Mouse (Mus musculus) forebrain, embryonic 13.5 days (tissue): ENCODE data around the gene Fam169b. TPM values are rescaled to one million over a fixed set of nuclear protein-coding genes. Genes with fewer than 3 reads are reported as not detected.
A peak's percentile ranks its signal among the peaks of the same experiment; 100 is the strongest.
"Not testable (repeated sequence)": the region's sequence is repeated elsewhere in the genome, so short reads cannot be mapped to it uniquely, and the experiment has no call there.

Source experiments
- ATAC-seq: fragments of 200-750 bp; cut with Nextera tagmentation; 2 replicates; pipeline ENCODE4 v1.8.0; 2017
- H3K27ac ChIP-seq: fragments of 300-500 bp; sonication (generic); 2 replicates; pipeline ENCODE4 v1.5.1; 2015; ENCODE audit warnings: inconsistent platforms, mild to moderate bottlenecking, moderate library complexity
- H3K27me3 ChIP-seq: fragments of 300-500 bp; sonication (generic); 2 replicates; pipeline ENCODE4 v1.6.1; 2015; ENCODE audit warnings: mild to moderate bottlenecking, inconsistent platforms
- H3K36me3 ChIP-seq: fragments of 300-500 bp; sonication (generic); 2 replicates; pipeline ENCODE4 v1.6.1; 2015; ENCODE audit warnings: mild to moderate bottlenecking, inconsistent platforms; ENCODE audit not compliant: poor library complexity, severe bottlenecking
- H3K4me1 ChIP-seq: fragments of 300-500 bp; sonication (generic); 2 replicates; pipeline ENCODE4 v1.6.1; 2015; ENCODE audit warnings: inconsistent platforms
- H3K4me2 ChIP-seq: fragments of 300-500 bp; sonication (generic); 2 replicates; pipeline ENCODE4 v1.6.1; 2015; ENCODE audit warnings: inconsistent platforms, mild to moderate bottlenecking, moderate library complexity
- H3K4me3 ChIP-seq: fragments of 300-500 bp; sonication (generic); 2 replicates; pipeline ENCODE4 v1.5.1; 2015; ENCODE audit warnings: mild to moderate bottlenecking, inconsistent platforms
- H3K9ac ChIP-seq: fragments of 300-500 bp; sonication (generic); 2 replicates; pipeline ENCODE4 v1.6.1; 2015; ENCODE audit warnings: mild to moderate bottlenecking, inconsistent platforms
- H3K9me3 ChIP-seq: fragments of 300-500 bp; sonication (generic); replicated peaks from 2 replicates; pipeline ENCODE4 v1.6.1; 2016; ENCODE audit warnings: inconsistent platforms
- WGBS: fragments of 180-500 bp; shearing (Covaris S2); methylation state at CpG from one replicate; pipeline ENCODE4 v1.1.7; 2015; 5-methylcytosine and 5-hydroxymethylcytosine counted together
- polyA plus RNA-seq: library from polyadenylated mRNA; unstranded; fragments of >200 nt; fragmentation: Nextera tagmentation; extraction: Ambion mirVana; gene quantifications from 2 replicates; pipeline ENCODE4 v1.2.1, GENCODE M21; 2015

Gene Fam169b
- polyA plus RNA-seq, 1 experiment from 2014 or later, result not detected

GRCm38 (mm10) chr7:68266691-68267090 is 6.9 kb upstream of the Fam169b start:
- Histone ChIP-seq H3K27ac (no peak overlapping the region), H3K4me1 (peaks cover 16% of the 10 kb centered on the region), H3K9ac (no peak overlapping the region), H3K4me2 (no peak overlapping the region), H3K9me3 (no peaks in the 10 kb centered on the region), H3K36me3 (no peaks in the 10 kb centered on the region), H3K4me3 (no peak overlapping the region), H3K27me3 (peaks cover 25% of the 10 kb centered on the region)
- no peak for ATAC-seq
- WGBS, result 43% methylated on average over 6 of the region's 6 CpGs

GRCm38 (mm10) chr7:68270551-68270950 is 3.1 kb upstream of the Fam169b start:
- H3K4me3 ChIP-seq, result no peak overlapping the region
- H3K4me2 ChIP-seq, result no peak overlapping the region
- H3K36me3 ChIP-seq, result no peaks in the 10 kb centered on the region
- H3K4me1 ChIP-seq, result 0 out of 2 replicates have a peak, but pooled peaks cover under 1% of the 10 kb centered on the region
- H3K27me3 ChIP-seq, result peaks cover 16% of the 10 kb centered on the region
- 74% methylated on average over 4 of the region's 4 CpGs for WGBS
- no peak overlapping the region for H3K9ac ChIP-seq
- no peak for ATAC-seq
- H3K9me3 ChIP-seq, result no peaks in the 10 kb centered on the region
- H3K27ac ChIP-seq, result no peak overlapping the region

DNA sequence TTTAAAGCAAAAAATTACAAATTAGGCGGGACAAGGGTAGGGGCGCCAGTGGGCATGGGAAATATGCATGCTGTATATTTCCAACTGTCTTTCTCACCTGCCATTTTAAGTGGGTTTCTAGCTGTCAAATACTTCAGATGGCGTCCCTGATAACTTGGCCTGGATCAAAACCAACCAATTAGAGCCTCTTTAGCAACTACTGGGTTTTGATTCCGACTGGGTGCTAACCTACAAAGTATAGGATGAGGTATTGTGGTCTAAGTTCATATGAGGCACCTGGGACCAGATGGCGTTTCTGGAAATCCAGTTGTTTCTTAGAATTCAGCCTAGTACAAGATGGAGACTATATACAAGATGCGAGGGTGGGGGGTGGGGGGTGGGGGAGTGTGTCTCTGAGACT is 1.8 kb upstream of the Fam169b start:
- ATAC-seq, result no peak
- H3K4me3 ChIP-seq, result no peak overlapping the region
- no peak overlapping the region for H3K9ac ChIP-seq
- H3K4me2 ChIP-seq, result no peak overlapping the region
- no peaks in the 10 kb centered on the region for H3K9me3 ChIP-seq
- peaks cover 10% of the 10 kb centered on the region for H3K4me1 ChIP-seq
- peaks cover 21% of the 10 kb centered on the region for H3K27me3 ChIP-seq
- 92% methylated on average over 6 of the region's 6 CpGs for WGBS
- no peak overlapping the region for H3K27ac ChIP-seq
- H3K36me3 ChIP-seq, result no peaks in the 10 kb centered on the region

- H3K9me3 ChIP-seq, result no peaks in the 10 kb centered on the region
- no peak overlapping the region for H3K4me3 ChIP-seq
- peaks cover 23% of the 10 kb centered on the region for H3K27me3 ChIP-seq
- no peak overlapping the region for H3K9ac ChIP-seq
- H3K4me1 ChIP-seq, result peaks cover 10% of the 10 kb centered on the region
- WGBS, result 82% methylated on average over 10 of the region's 10 CpGs
- H3K27ac ChIP-seq, result no peak overlapping the region
- no peak overlapping the region for H3K4me2 ChIP-seq
- no peak for ATAC-seq
- no peaks in the 10 kb centered on the region for H3K36me3 ChIP-seq
These were observed 1.0 kb upstream of the Fam169b start for GRCm38 (mm10) chr7:68272607-68273006.

- Histone ChIP-seq H3K9ac (no peak overlapping the region), H3K27me3 (peaks cover 29% of the 10 kb centered on the region), H3K27ac (no peak overlapping the region), H3K36me3 (no peaks in the 10 kb centered on the region), H3K9me3 (no peaks in the 10 kb centered on the region), H3K4me1 (peaks cover 10% of the 10 kb centered on the region), H3K4me2 (no peak overlapping the region), H3K4me3 (no peak overlapping the region)
- no peak for ATAC-seq
- WGBS, result 50% methylated on average over 2 of the region's 2 CpGs
These were observed 579 bp downstream of the Fam169b start for GRCm38 (mm10) chr7:68274218-68274617.

GRCm38 (mm10) chr7:68274951-68275350 is 1.3 kb downstream of the Fam169b start:
- no peak for ATAC-seq
- WGBS, result 76% methylated on average over 9 of the region's 9 CpGs

GRCm38 (mm10) chr7:68275445-68275837 is 1.8 kb downstream of the Fam169b start:
- Histone ChIP-seq H3K4me3 (peak overlapping the region; percentile 37), H3K27me3 (peaks cover 29% of the 10 kb centered on the region), H3K4me2 (peak overlapping the region; percentile 64)
- not testable (repeated sequence) for H3K4me1 ChIP-seq, H3K36me3 ChIP-seq, ATAC-seq, H3K27ac ChIP-seq, H3K9me3 ChIP-seq, H3K9ac ChIP-seq
- WGBS, result 42% methylated on average over 9 of the region's 9 CpGs

More at GRCm38 (mm10) chr7:68274951-68275350, 1.3 kb downstream of the Fam169b start:
- H3K9me3 ChIP-seq, result no peaks in the 10 kb centered on the region
- H3K27ac ChIP-seq, result no peak overlapping the region
- H3K4me2 ChIP-seq, result no peak overlapping the region
- H3K9ac ChIP-seq, result no peak overlapping the region
- peaks cover 29% of the 10 kb centered on the region for H3K27me3 ChIP-seq
- peaks cover 10% of the 10 kb centered on the region for H3K4me1 ChIP-seq
- no peaks in the 10 kb centered on the region for H3K36me3 ChIP-seq
- no peak overlapping the region for H3K4me3 ChIP-seq

DNA sequence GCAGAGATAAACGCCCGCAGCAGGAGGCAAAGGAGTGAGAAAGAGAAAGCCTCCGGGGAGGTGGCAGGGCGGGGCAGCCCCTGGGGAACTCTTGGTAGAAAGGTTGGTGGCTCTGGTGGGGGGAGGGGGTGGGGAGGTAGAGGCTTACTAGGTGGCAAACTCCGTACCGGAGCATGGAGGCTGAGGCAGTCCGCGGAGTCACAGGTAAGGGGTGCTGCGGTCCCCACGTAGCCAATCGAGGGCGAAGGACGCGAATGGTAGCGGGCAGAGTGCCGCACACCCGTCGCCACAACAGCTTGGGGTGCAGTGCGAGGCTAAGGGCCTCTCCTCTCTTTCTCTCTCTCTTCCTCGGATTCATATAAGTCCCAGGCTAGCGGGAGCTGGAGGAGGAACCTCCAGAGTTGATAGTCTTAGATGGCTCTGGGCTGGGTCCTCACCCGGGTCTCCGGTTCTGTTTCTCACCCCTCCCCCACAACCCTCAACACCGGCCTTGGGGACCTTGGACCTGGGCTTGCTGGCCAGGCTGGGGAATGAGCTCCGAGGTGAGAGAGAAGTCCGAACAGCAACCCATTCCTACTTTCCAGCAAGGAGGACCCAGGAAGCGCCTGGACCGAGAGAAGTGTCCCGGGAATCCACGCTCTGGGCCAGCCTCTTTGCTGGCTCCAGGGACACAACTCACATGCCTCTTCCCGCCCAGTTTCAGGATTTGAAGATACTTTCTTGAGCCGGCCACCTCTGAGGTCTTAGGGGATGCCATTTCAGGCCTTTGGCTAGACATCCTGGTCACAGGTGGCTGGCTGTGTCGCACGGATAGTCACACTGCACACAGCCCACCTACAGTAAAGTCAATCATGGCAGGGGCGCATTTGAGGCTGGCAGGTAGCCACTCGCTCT is 2.4 kb downstream of the Fam169b start:
- Histone ChIP-seq H3K4me3 (peak overlapping the region; percentile 37), H3K36me3 (no peaks in the 10 kb centered on the region), H3K9me3 (no peaks in the 10 kb centered on the region), H3K9ac (peak overlapping the region; percentile 30), H3K4me1 (peaks cover 10% of the 10 kb centered on the region), H3K27me3 (peaks cover 29% of the 10 kb centered on the region), H3K4me2 (peak overlapping the region; percentile 64), H3K27ac (no peak overlapping the region)
- WGBS, result 4% methylated on average over 35 of the region's 36 CpGs
- no peak for ATAC-seq

GRCm38 (mm10) chr7:68277054-68277896 is 3.6 kb downstream of the Fam169b start:
- no peaks in the 10 kb centered on the region for H3K36me3 ChIP-seq
- WGBS, result 41% methylated on average over 11 of the region's 11 CpGs
- H3K4me1 ChIP-seq, result peaks cover 10% of the 10 kb centered on the region
- H3K27ac ChIP-seq, result no peak overlapping the region
- no peak overlapping the region for H3K4me3 ChIP-seq
- no peaks in the 10 kb centered on the region for H3K9me3 ChIP-seq
- no peak for ATAC-seq
- no peak overlapping the region for H3K4me2 ChIP-seq
- H3K9ac ChIP-seq, result no peak overlapping the region
- peaks cover 29% of the 10 kb centered on the region for H3K27me3 ChIP-seq

DNA sequence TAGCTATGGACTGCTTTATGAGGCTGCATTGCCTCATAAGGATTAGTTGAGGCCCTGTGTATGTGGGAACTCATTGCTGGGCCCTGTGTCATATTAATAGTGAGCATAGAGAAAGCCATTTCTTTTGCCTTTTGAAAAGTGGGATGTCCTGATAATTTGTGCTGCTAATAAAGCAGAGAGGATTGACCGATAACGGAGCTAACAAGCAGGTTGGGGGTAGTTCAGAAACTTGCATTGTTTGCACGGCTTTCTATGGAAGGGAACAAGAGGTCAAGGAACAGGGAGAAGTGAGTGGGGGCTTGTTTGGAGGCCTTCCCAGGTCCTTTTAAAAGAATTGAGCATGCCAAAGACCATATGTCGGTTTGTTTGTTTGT is 4.2 kb downstream of the Fam169b start:
- Histone ChIP-seq H3K4me3 (no peak overlapping the region), H3K9ac (no peak overlapping the region), H3K27me3 (peaks cover 29% of the 10 kb centered on the region), H3K4me2 (no peak overlapping the region), H3K4me1 (peaks cover 10% of the 10 kb centered on the region), H3K27ac (no peak overlapping the region), H3K36me3 (no peaks in the 10 kb centered on the region), H3K9me3 (no peaks in the 10 kb centered on the region)
- no peak for ATAC-seq
- 38% methylated on average over 4 of the region's 4 CpGs for WGBS

DNA sequence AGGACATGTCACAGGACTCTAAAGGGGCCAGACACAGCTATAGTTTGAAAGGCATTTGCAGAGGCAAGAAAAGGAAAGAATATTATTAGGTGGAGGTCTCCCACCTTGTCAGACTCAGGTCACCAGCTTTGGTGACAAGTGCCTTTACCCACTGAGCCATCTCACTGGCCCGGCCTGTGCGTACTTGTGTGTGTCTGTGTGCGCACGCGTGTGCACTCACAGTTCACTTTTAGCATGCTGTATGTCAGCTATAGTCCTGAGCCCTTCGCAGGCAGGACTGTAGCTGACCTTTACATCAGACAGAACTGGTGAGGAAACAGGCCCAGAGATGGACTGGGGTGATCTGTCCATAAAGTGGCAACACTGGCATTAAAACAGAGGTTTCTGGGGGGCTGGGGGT is 4.7 kb downstream of the Fam169b start:
- H3K4me1 ChIP-seq, result peaks cover 10% of the 10 kb centered on the region

GRCm38 (mm10) chr7:68278908-68279307 is 5.3 kb downstream of the Fam169b start:
- Histone ChIP-seq H3K36me3 (no peaks in the 10 kb centered on the region), H3K9me3 (no peaks in the 10 kb centered on the region), H3K27ac (no peak overlapping the region), H3K4me2 (no peak overlapping the region), H3K4me1 (peaks cover 10% of the 10 kb centered on the region), H3K9ac (no peak overlapping the region), H3K4me3 (no peak overlapping the region), H3K27me3 (peaks cover 29% of the 10 kb centered on the region)
- 81% methylated on average over 6 of the region's 6 CpGs for WGBS
- no peak for ATAC-seq

More for the DNA sequence above, 4.7 kb downstream of the Fam169b start:
- Histone ChIP-seq H3K36me3 (no peaks in the 10 kb centered on the region), H3K27me3 (peaks cover 29% of the 10 kb centered on the region), H3K9ac (no peak overlapping the region), H3K4me2 (no peak overlapping the region), H3K9me3 (no peaks in the 10 kb centered on the region), H3K4me3 (no peak overlapping the region), H3K27ac (no peak overlapping the region)
- no peak for ATAC-seq
- whole genome bisulfite sequencing, result 95% methylated on average over 6 of the region's 6 CpGs
